In genomic region chr12:26413961-26414411, GRCm38 (mm10) we compare ENCODE assay signal across 7 mouse cellular contexts. TPM values are rescaled to one million over a fixed set of nuclear protein-coding genes. Genes with fewer than 3 reads are reported as not detected.
DNase-seq lines count a peak whose midpoint lies in the region; ATAC-seq and TF ChIP-seq lines count a peak whose summit lies in the region.

No protein-coding gene starts in this region.

- no peak overlapping the region for H3K4me3 ChIP-seq in ES-Bruce4 (ENCODE audit: low read depth, low read length)
- H3K4me3 ChIP-seq in heart, embryonic 12.5 days: peak overlapping the region; percentile 91
- H3K4me3 ChIP-seq in limb, embryonic 12.5 days (replicated peaks): peak overlapping the region; percentile 92
- H3K4me3 ChIP-seq in neural tube, embryonic 13.5 days: peak overlapping the region; percentile 90

- H3K27me3 ChIP-seq in ES-Bruce4 (ENCODE audit: control insufficient read depth, insufficient read depth, low read length, poor library complexity, severe bottlenecking): 0 out of 2 replicates have a peak, but pooled peaks cover 5% of the 10 kb centered on the region
- H3K27me3 ChIP-seq in heart, embryonic 12.5 days (replicated peaks): peaks cover 20% of the 10 kb centered on the region
- no peaks in the 10 kb centered on the region for H3K27me3 ChIP-seq in limb, embryonic 12.5 days
- H3K27me3 ChIP-seq in neural tube, embryonic 13.5 days: no peaks in the 10 kb centered on the region

- DNase-seq in R1 (ENCODE audit: low read depth, low spot score): peak; percentile 5
- DNase-seq in spleen, adult 12 weeks (ENCODE audit: low spot score): no peak
- no peak for DNase-seq in frontal cortex, postnatal 36 days (ENCODE audit: low spot score in 2 of 2)

- ATAC-seq in heart, embryonic 12.5 days (ENCODE audit: insufficient number of reproducible peaks, low FRiP score): 0 out of 2 replicates have a peak, but pooled peaks have one; percentile 22
- ATAC-seq in limb, embryonic 12.5 days (ENCODE audit: insufficient number of reproducible peaks, insufficient read depth, low FRiP score, low TSS enrichment, low read depth): no peak
- 0 out of 2 replicates have a peak, but pooled peaks have one; percentile 11 for ATAC-seq in neural tube, embryonic 13.5 days (ENCODE audit: low read depth)

- no peak for TF ChIP-seq EP300 in ES-Bruce4 (IDR thresholded peaks at IDR 0.05; ENCODE audit: insufficient read depth, low read depth, low read length)

- no peak for TF ChIP-seq CTCF in ES-Bruce4 (IDR thresholded peaks at IDR 0.05; ENCODE audit: low read depth, low read length)

- H3K4me1 ChIP-seq in ES-Bruce4 (ENCODE audit: control insufficient read depth, insufficient read depth, low read length): no peaks in the 10 kb centered on the region
- H3K4me1 ChIP-seq in heart, embryonic 12.5 days (replicated peaks): peaks cover 42% of the 10 kb centered on the region
- peaks cover 50% of the 10 kb centered on the region for H3K4me1 ChIP-seq in limb, embryonic 12.5 days (replicated peaks)
- H3K4me1 ChIP-seq in neural tube, embryonic 13.5 days (replicated peaks): peaks cover 62% of the 10 kb centered on the region

- H3K4me2 ChIP-seq in heart, embryonic 12.5 days: peak overlapping the region; percentile 95
- H3K4me2 ChIP-seq in limb, embryonic 12.5 days: peak overlapping the region; percentile 91
- peak overlapping the region; percentile 91 for H3K4me2 ChIP-seq in neural tube, embryonic 13.5 days

- no peak for TF ChIP-seq POLR2A in ES-Bruce4 (IDR thresholded peaks at IDR 0.05; ENCODE audit: insufficient read depth, low read length)

- H3K36me3 ChIP-seq in ES-Bruce4 (ENCODE audit: control insufficient read depth, insufficient read depth, low read length, poor library complexity, severe bottlenecking): no peaks in the 10 kb centered on the region
- no peaks in the 10 kb centered on the region for H3K36me3 ChIP-seq in heart, embryonic 12.5 days
- peaks cover 9% of the 10 kb centered on the region; the same call in 1 of the 2 replicates for H3K36me3 ChIP-seq in limb, embryonic 12.5 days
- H3K36me3 ChIP-seq in neural tube, embryonic 13.5 days: no peaks in the 10 kb centered on the region

- 24% methylated on average over 8 of the region's 8 CpGs for WGBS in heart, embryonic 12.5 days
- 4% methylated on average over 8 of the region's 8 CpGs for WGBS in limb, embryonic 12.5 days
- 7% methylated on average over 8 of the region's 8 CpGs for WGBS in neural tube, embryonic 13.5 days

- H3K9me3 ChIP-seq in ES-Bruce4 (replicated peaks; ENCODE audit: control insufficient read depth, insufficient read depth, low read length, poor library complexity, severe bottlenecking): no peaks in the 10 kb centered on the region
- H3K9me3 ChIP-seq in heart, embryonic 12.5 days (replicated peaks): no peaks in the 10 kb centered on the region
- H3K9me3 ChIP-seq in limb, embryonic 12.5 days: no peaks in the 10 kb centered on the region
- no peaks in the 10 kb centered on the region for H3K9me3 ChIP-seq in neural tube, embryonic 13.5 days

- 0 out of 2 replicates have a peak overlapping the region, but pooled peaks have one; percentile 84 for H3K9ac ChIP-seq in ES-Bruce4 (ENCODE audit: low read depth, poor library complexity, severe bottlenecking)
- peak overlapping the region; percentile 82; the same call in 1 of the 2 replicates for H3K9ac ChIP-seq in heart, embryonic 12.5 days
- H3K9ac ChIP-seq in limb, embryonic 12.5 days (replicated peaks): peak overlapping the region; percentile 99
- H3K9ac ChIP-seq in neural tube, embryonic 13.5 days: peak overlapping the region; percentile 98

- H3K27ac ChIP-seq in ES-Bruce4 (ENCODE audit: insufficient read depth, low read length): no peak overlapping the region
- no peak overlapping the region for H3K27ac ChIP-seq in heart, embryonic 12.5 days (ENCODE audit: poor library complexity, severe bottlenecking)
- H3K27ac ChIP-seq in limb, embryonic 12.5 days: peak overlapping the region; percentile 89
- H3K27ac ChIP-seq in neural tube, embryonic 13.5 days (replicated peaks): 0 out of 2 replicates have a peak overlapping the region, but pooled peaks have one; percentile 88

RNA-seq across cellular contexts. Expression of gene Rnf144a, which starts 1.1 kb away (rescaled TPM):
- polyA plus RNA-seq in ES-Bruce4 (2011; ENCODE audit: insufficient read depth, insufficient read length, low read depth, missing spikeins): 5.6 and 6.6 TPM in 2 replicates
- polyA plus RNA-seq in heart, embryonic 12.5 days (2016; fragmentation: Nextera tagmentation; extraction: Ambion mirVana): 10.0 and 11.3 TPM in 2 replicates
- polyA plus RNA-seq in limb, embryonic 12.5 days (2016; fragmentation: Nextera tagmentation; extraction: Ambion mirVana): 63.4 and 66.2 TPM in 2 replicates
- 27.0 and 27.4 TPM in 2 replicates for polyA plus RNA-seq in neural tube, embryonic 13.5 days (2015; fragmentation: Nextera tagmentation; extraction: Ambion mirVana)

RNA-seq across cellular contexts. Expression of gene Rsad2, which starts 42.3 kb away (rescaled TPM):
- polyA plus RNA-seq in ES-Bruce4 (2011; ENCODE audit: insufficient read depth, insufficient read length, low read depth, missing spikeins): 0.42 and 0.52 TPM in 2 replicates
- polyA plus RNA-seq in heart, embryonic 12.5 days (2016; fragmentation: Nextera tagmentation; extraction: Ambion mirVana): 1.2 and 1.5 TPM in 2 replicates
- 0.70 and 0.76 TPM in 2 replicates for polyA plus RNA-seq in limb, embryonic 12.5 days (2016; fragmentation: Nextera tagmentation; extraction: Ambion mirVana)
- 0.40 and 0.89 TPM in 2 replicates for polyA plus RNA-seq in neural tube, embryonic 13.5 days (2015; fragmentation: Nextera tagmentation; extraction: Ambion mirVana)

RNA-seq across cellular contexts. Expression of gene Cmpk2, which starts 55.0 kb away (rescaled TPM):
- 0.96 and 1.0 TPM in 2 replicates for polyA plus RNA-seq in ES-Bruce4 (2011; ENCODE audit: insufficient read depth, insufficient read length, low read depth, missing spikeins)
- 5.3 and 6.4 TPM in 2 replicates for polyA plus RNA-seq in heart, embryonic 12.5 days (2016; fragmentation: Nextera tagmentation; extraction: Ambion mirVana)
- polyA plus RNA-seq in limb, embryonic 12.5 days (2016; fragmentation: Nextera tagmentation; extraction: Ambion mirVana): 7.8 and 7.9 TPM in 2 replicates
- polyA plus RNA-seq in neural tube, embryonic 13.5 days (2015; fragmentation: Nextera tagmentation; extraction: Ambion mirVana): 13.5 and 14.7 TPM in 2 replicates

Comparison
In these comparisons a context has a peak if more than half of its experiments do, and no peak if none do; other contexts are left out.
1. H3K27ac ChIP-seq: peak in limb, embryonic 12.5 days (single experiment) and neural tube, embryonic 13.5 days (single experiment); none in ES-Bruce4 (single experiment) and heart, embryonic 12.5 days (single experiment).
2. Peak in every context shown above with its lines, with median percentiles within 50 percentile points of each other: H3K9ac ChIP-seq and H3K4me2 ChIP-seq.